In the genomic region with DNA sequence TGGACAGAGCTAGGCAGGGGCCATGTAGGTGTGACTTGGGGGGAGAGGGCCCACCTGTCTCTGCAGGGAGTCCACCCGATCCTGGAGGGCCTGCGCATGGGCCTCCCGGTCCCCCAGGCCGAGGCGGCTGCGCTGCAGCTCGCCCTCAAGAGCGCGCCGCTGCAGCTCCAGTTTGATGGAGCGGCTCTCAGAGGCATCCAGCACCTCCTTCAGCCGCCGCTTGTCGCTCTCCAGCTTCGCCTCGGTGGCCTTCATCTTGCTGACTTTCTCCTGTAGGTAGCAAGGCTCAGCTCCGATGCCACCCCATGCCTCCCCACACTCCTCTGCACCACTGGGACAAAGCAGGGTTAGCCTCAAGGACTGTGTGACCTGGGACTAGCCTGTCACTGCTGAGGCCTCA, we compare ENCODE assay signal across 9 mouse cellular contexts. TPM values are rescaled to one million over a fixed set of nuclear protein-coding genes. Genes with fewer than 3 reads are reported as not detected.
DNase-seq lines count a peak whose midpoint lies in the region; ATAC-seq lines count a peak whose summit lies in the region.
"Had no signal": no experiment of that assay in that cellular context is flagged by ENCODE, and none has a peak within 500 bp of the region (broad histone marks: within the 10 kb centered on the region; RNA-seq: fewer than 3 reads in every experiment).

No protein-coding gene starts in this region.

- H3K4me3 ChIP-seq in lung, embryonic 16.5 days (ENCODE audit: low read length) = no peak overlapping the region
- no peak overlapping the region for H3K4me3 ChIP-seq in limb, embryonic 13.5 days

- peak overlapping the region; percentile 93 for H3K27ac ChIP-seq in lung, embryonic 16.5 days (ENCODE audit: low read length)
- H3K27ac ChIP-seq in limb, embryonic 13.5 days = peak overlapping the region; percentile 97
- H3K27ac ChIP-seq: macrophage had no signal

- peak overlapping the region; percentile 55; the same call in 1 of the 2 replicates for H3K9ac ChIP-seq in lung, embryonic 16.5 days (ENCODE audit: low read length)
- H3K9ac ChIP-seq in limb, embryonic 13.5 days = peak overlapping the region; percentile 27; the same call in 1 of the 2 replicates

- no peaks in the 10 kb centered on the region for H3K9me3 ChIP-seq in lung, embryonic 16.5 days (ENCODE audit: control insufficient read depth, low read length)
- H3K9me3 ChIP-seq in limb, embryonic 13.5 days = no peaks in the 10 kb centered on the region

- ATAC-seq in cerebellum, adult (ENCODE audit: insufficient number of reproducible peaks, low FRiP score, low TSS enrichment) = no peak
- ATAC-seq in lung, embryonic 16.5 days (ENCODE audit: low read depth) = no peak
- 0 out of 2 replicates have a peak, but pooled peaks have one; percentile 0 for ATAC-seq in limb, embryonic 13.5 days (ENCODE audit: low FRiP score, low read depth)
- ATAC-seq in megakaryocyte, adult 5-6 weeks (ENCODE audit: poor library complexity, severe bottlenecking) = no peak

- H3K4me2 ChIP-seq in lung, embryonic 16.5 days (ENCODE audit: low read depth, low read length) = no peak overlapping the region
- peak overlapping the region; percentile 54 for H3K4me2 ChIP-seq in limb, embryonic 13.5 days (replicated peaks)

- H3K36me3 ChIP-seq in lung, embryonic 16.5 days (ENCODE audit: control insufficient read depth, insufficient read depth, low read length) = peaks cover 6% of the 10 kb centered on the region
- peaks cover 60% of the 10 kb centered on the region for H3K36me3 ChIP-seq in limb, embryonic 13.5 days

- no peaks in the 10 kb centered on the region for H3K27me3 ChIP-seq in lung, embryonic 16.5 days (ENCODE audit: control insufficient read depth, insufficient read depth, low read depth, low read length)
- no peaks in the 10 kb centered on the region for H3K27me3 ChIP-seq in limb, embryonic 13.5 days

- peak; percentile 33 for DNase-seq in cerebellum, adult 11-12 months
- no peak for DNase-seq in lung, postnatal 10 days
- no peak for DNase-seq in B cell, adult 2 months
- no peak for DNase-seq in thymus, postnatal 4 days

- H3K4me1 ChIP-seq in lung, embryonic 16.5 days (replicated peaks; ENCODE audit: control insufficient read depth, insufficient read depth, low read length) = peaks cover 41% of the 10 kb centered on the region
- H3K4me1 ChIP-seq in limb, embryonic 13.5 days = peaks cover 67% of the 10 kb centered on the region

- 70% methylated on average over 17 of the region's 17 CpGs for WGBS in lung, embryonic 16.5 days
- 70% methylated on average over 17 of the region's 17 CpGs for WGBS in limb, embryonic 13.5 days

RNA-seq across cellular contexts. Expression of a gene that starts 10.0 kb away (rescaled TPM):
- 500 and 511 TPM in 2 replicates for polyA plus RNA-seq in lung, embryonic 16.5 days (2015; fragmentation: Nextera tagmentation; extraction: Ambion mirVana)
- polyA plus RNA-seq in limb, embryonic 13.5 days (2015; fragmentation: Nextera tagmentation; extraction: Ambion mirVana) = 757 and 803 TPM in 2 replicates
- total RNA-seq in megakaryocyte, adult 5-6 weeks (2015) = not detected in 2 replicates
- not detected in 2 replicates for total RNA-seq in megakaryocyte, adult 5-6 weeks (2017)
- polyA plus RNA-seq: macrophage had no signal

RNA-seq across cellular contexts. Expression of a gene that starts 33.5 kb away (rescaled TPM):
- polyA plus RNA-seq in lung, embryonic 16.5 days (2015; fragmentation: Nextera tagmentation; extraction: Ambion mirVana) = 34.5 and 35.6 TPM in 2 replicates
- 37.4 and 41.8 TPM in 2 replicates for polyA plus RNA-seq in limb, embryonic 13.5 days (2015; fragmentation: Nextera tagmentation; extraction: Ambion mirVana)
- 25.1 and 29.7 TPM in 2 replicates for total RNA-seq in megakaryocyte, adult 5-6 weeks (2015)
- 37.2 and 43.5 TPM in 2 replicates for total RNA-seq in megakaryocyte, adult 5-6 weeks (2017)

RNA-seq across cellular contexts. Expression of a gene that starts 40.1 kb away (rescaled TPM):
- polyA plus RNA-seq in lung, embryonic 16.5 days (2015; fragmentation: Nextera tagmentation; extraction: Ambion mirVana) = 5.3 and 5.5 TPM in 2 replicates
- polyA plus RNA-seq in limb, embryonic 13.5 days (2015; fragmentation: Nextera tagmentation; extraction: Ambion mirVana) = 7.2 and 8.0 TPM in 2 replicates
- 1.9 and 2.8 TPM in 2 replicates for total RNA-seq in megakaryocyte, adult 5-6 weeks (2015)
- total RNA-seq in megakaryocyte, adult 5-6 weeks (2017) = 8.6 and 9.1 TPM in 2 replicates

RNA-seq across cellular contexts. Expression of a gene that starts 57.9 kb away (rescaled TPM):
- polyA plus RNA-seq in lung, embryonic 16.5 days (2015; fragmentation: Nextera tagmentation; extraction: Ambion mirVana) = 108 and 116 TPM in 2 replicates
- polyA plus RNA-seq in limb, embryonic 13.5 days (2015; fragmentation: Nextera tagmentation; extraction: Ambion mirVana) = 88.7 and 92.3 TPM in 2 replicates
- total RNA-seq in megakaryocyte, adult 5-6 weeks (2015) = 70.2 and 72.2 TPM in 2 replicates
- total RNA-seq in megakaryocyte, adult 5-6 weeks (2017) = 126 and 133 TPM in 2 replicates

RNA-seq across cellular contexts. Expression of a gene that starts 59.2 kb away (rescaled TPM):
- 347 and 354 TPM in 2 replicates for polyA plus RNA-seq in lung, embryonic 16.5 days (2015; fragmentation: Nextera tagmentation; extraction: Ambion mirVana)
- 387 and 396 TPM in 2 replicates for polyA plus RNA-seq in limb, embryonic 13.5 days (2015; fragmentation: Nextera tagmentation; extraction: Ambion mirVana)
- 182 and 183 TPM in 2 replicates for total RNA-seq in megakaryocyte, adult 5-6 weeks (2015)
- 110 and 120 TPM in 2 replicates for total RNA-seq in megakaryocyte, adult 5-6 weeks (2017)
